Mouse (Mus musculus) adrenal gland, postnatal 10 days (tissue): Measurements from ENCODE around the gene Clstn2. TPM values are rescaled to one million over a fixed set of nuclear protein-coding genes. Genes with fewer than 3 reads are reported as not detected.

Source experiments
- DNase-seq: peaks from one replicate; pipeline ENCODE4 v3.0.0; 2021; ENCODE audit warnings: mixed read lengths
- long read RNA-seq, 2 experiments: library from polyadenylated mRNA; stranded (forward); transcript quantifications; one replicate each; pipeline ENCODE4 v2.0.0; 2021
- total RNA-seq, 2 experiments: library from RNA; stranded (reverse); gene quantifications; 2 replicates each; pipeline ENCODE4 v1.2.3; 2021

The Clstn2 gene
- total RNA-seq = 1 to 10 TPM; 3.4 to 3.8 TPM
- long read RNA-seq, experiment 1, partial matches to known transcripts = 1 of 1 reads
- long read RNA-seq, experiment 1, other reads (novel, unspliced or antisense) = 0 of 1 reads
- long read RNA-seq, experiment 2 = 0 reads

GRCm38 (mm10) chr9:98032573-98033272 lies at the start of gene Clstn2:
Clstn2 (minus strand) TSS chr9:98033181.
- peak; percentile 79 for DNase-seq

DNA sequence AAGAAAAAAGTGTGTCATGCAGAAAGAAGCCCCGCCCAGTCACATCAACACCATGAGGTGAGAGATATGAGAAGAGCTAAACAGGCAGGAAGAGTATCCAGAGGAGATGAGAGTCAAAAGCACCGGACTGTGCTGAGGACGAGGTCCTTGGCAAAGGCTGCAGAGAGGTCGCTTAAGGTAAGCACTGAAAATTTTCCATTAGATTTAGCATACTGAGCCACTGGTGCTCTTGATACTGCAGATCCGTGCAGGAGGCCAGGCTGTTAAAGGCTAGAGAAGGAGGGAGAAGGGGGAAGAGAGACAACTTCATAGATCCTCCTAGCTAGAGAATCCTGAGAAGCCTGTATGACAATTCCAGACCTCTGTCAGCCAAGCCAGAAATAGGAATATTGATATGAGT lies 34.8 kb upstream of the Clstn2 start:
- DNase-seq = no peak

GRCm38 (mm10) chr9:98061646-98062045 lies 28.7 kb upstream of the Clstn2 start:
- no peak for DNase-seq

DNA sequence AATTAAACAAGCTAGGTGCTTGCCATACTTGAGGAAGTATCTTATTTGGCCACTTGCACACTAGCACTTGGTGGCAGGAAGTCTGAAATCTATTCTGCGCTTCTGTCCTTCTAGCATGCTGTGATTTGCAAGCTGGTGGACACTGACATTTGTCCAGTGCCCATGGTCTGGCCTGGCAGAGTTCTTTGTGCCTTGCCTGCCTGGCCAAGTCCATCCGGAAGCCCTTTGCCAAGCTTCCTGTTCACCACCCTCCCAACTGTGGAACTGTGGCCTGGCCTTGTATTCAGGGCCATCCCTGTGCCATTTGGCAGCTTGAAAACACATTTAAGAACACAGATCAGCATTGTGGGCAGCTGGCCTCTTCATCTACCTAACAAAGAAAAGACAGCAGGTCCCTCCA lies 24.3 kb upstream of the Clstn2 start:
- no peak for DNase-seq

DNA sequence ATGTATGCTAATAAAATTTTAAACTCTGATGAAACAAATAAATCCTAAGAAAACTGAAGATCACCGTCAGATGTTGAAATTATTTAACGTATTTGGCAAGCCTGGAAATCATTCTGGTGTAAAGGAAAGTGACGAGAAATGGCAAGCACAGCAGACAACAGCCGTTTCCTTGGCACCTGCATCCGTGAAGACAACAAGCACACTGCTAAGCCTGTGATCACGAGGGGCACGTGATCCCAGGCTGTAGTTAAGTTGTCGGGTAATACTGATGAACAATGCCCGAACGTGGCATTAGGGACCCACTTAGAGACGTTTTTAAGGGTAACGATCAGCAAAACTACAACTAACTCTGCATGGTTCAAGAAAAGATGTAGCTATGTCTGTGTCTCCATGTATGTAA lies 18.4 kb upstream of the Clstn2 start:
- DNase-seq = no peak

- DNase-seq = peak; percentile 67
Measured at GRCm38 (mm10) chr9:98033273-98033855, 383 bp upstream of the Clstn2 start.

DNA sequence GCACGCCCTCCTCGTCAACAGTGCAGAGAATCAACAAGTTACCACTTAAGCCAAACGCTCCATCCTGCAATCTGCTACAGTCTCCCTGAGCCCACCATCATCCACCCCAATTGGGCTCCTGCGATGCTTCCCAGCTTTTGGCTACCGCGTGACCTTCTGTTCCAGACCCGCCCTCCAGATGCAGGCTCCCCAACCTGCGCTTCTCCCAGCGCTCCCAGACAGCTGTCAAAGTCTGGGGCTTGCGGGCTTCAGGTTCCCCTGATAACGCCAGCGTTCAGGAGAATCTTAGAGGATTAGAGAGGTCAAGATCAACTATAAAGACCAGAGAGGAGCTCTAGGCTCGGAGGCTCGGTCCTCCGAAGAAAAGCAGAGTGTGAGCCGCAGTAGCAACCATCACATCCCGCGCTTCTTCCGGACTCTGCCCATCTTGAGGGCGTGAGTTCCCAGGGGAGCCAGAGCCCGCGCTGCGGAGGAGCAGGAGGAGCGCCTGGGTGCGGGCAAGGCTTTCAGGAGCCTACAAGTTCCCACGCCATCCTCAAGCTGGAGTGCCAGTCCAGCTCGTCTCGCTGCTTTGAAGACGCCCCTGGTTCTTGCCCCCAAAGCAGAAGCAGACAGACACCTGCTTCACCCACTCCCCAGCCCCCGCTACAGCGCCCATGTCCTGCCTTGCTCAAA lies 946 bp downstream of the Clstn2 start:
- DNase-seq = peak; percentile 6

DNA sequence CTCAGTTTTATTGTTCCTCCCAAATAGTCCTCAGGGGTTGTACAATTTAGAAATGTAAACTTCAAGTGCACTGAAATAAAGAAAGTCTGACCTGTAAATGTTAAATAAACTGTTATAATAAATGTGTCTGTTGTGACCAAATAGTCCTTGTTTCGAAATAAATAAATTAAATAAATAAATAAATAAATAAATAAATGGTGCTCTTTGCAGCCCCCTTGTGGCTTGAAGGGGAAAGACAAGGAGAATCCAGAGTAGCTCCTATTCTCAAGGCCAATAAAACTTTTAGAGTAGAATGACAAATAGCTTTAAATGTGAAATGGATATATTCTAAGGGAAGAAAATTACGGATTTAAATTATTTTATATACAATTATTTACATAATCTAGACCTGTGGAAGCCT lies 2.3 kb downstream of the Clstn2 start:
- DNase-seq = peak; percentile 29

DNA sequence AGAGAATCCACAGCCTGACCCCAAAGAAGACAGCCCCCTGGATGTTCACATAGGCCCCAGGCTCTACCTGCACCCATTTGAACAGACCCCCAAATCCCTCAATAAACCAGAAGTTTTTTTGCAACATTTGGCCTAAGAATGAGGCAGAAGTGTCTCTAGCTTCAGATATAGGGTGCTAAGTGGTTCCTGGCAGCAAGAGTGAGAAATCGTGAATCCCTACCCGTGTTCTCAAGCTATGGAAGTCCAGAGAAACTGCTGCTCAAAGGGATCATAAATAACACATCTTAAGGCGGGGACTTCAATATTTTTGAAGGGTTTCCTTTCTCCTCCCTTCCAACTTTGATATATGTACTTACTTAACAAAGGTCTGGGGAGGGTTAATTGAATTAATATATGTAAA lies 7.4 kb downstream of the Clstn2 start:
- DNase-seq = no peak

DNA sequence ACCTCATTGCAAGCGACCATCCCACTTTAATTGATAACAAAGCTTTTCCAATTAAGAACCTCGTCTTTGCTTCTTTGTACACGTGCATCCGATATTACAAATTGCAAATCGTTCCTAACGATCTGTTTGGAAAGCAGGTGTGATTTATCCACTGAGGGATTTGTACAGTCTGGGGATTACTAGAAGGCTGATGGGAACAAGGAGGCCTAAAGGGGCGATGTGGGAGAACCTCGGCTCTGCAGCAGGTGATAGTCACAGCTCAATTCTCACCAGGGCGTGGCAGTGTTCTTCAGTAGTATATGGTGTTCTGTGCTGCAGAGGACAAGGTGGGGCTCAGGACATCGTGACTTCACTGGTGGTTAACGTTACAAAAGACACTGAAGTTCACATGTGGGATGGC lies 9.9 kb downstream of the Clstn2 start:
- DNase-seq = no peak

- no peak for DNase-seq
Measured at GRCm38 (mm10) chr9:98019876-98020275, 13.1 kb downstream of the Clstn2 start.

- DNase-seq = no peak
Measured at GRCm38 (mm10) chr9:98018687-98019086, 14.3 kb downstream of the Clstn2 start.

- DNase-seq = no peak
Measured at GRCm38 (mm10) chr9:98016576-98016975, 16.4 kb downstream of the Clstn2 start.

DNA sequence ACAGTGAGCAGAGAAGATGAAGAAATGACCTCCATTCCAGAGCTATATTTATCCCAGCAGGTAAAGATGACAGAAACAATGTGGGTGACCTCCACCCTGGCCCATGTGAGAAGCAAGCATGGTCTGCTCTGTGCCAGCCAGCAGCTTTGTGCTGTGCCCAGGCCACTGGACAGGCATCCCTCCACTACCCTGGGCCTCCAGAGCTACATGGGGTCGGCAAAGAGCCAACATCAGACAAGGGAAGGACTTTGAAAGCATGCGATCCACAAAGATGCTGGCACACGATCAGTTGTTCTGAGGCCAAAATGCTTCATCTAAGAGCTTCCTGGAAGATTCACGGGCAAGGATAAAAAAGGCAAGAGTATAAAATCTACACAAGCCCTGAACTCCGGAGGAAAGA lies 36.6 kb downstream of the Clstn2 start:
- DNase-seq = peak; percentile 65

- DNase-seq = peak; percentile 44
Measured at GRCm38 (mm10) chr9:97995723-97996122, 37.3 kb downstream of the Clstn2 start.

DNA sequence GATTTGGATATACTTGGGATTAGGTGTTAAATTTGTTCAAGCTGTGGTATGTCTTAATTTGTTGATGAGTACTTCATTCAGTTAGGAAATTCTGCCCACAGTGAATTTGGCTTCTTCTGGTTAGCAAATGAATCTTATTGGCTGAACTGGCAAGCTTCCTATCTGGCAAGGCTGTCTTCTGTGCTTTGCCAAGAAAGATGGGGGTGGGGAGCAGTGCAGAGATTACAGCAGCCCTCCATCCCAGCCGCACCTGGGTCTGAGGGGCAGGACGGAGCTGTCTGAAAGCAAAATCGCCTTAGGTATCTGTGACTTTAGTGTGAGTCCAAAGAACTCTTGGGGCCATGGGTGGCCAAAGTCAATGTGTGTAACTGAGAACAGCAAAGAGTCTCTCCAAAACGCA lies 40.9 kb downstream of the Clstn2 start:
- peak; percentile 54 for DNase-seq

DNA sequence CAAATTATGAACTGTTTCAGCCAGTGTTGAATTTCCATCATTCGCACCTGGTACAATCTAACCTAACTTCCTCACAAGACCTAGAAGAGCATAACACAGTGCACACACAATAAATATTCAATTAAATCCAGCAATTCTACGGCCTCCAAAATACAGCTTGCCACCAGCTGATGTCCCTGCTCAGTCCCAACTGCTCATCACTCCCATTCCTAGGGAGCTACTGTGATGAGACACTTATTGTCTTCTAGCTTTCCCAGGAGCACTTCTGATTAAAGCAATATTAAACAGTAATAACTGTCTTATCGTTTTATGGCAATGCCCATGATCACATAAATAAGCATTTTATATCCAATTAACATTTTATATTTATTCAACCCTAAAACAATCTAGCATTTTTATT lies 55.6 kb downstream of the Clstn2 start:
- no peak for DNase-seq

GRCm38 (mm10) chr9:97974801-97975347 lies 58.1 kb downstream of the Clstn2 start:
- DNase-seq = no peak

- DNase-seq = no peak
Measured at GRCm38 (mm10) chr9:97966691-97967090, 66.3 kb downstream of the Clstn2 start.

DNA sequence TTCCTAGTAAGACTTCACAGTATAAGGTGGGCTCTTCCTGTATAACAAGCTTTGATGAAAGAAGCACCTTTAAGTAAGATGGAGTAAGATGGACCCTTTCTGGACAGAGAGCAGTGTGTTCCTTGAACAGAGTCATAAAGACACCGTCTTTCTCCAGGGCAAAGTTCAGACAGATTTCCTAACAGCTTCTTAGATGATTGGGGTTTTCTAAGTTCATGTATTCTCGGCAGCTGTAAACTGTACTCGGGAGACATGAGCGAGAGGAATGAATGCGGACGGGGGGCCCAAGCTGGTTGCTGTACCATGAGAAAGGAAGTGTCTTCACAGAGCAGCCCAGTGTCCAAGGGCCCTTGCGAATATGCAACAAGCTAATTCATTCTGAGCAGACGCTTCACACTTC lies 75.5 kb downstream of the Clstn2 start:
- no peak for DNase-seq

DNA sequence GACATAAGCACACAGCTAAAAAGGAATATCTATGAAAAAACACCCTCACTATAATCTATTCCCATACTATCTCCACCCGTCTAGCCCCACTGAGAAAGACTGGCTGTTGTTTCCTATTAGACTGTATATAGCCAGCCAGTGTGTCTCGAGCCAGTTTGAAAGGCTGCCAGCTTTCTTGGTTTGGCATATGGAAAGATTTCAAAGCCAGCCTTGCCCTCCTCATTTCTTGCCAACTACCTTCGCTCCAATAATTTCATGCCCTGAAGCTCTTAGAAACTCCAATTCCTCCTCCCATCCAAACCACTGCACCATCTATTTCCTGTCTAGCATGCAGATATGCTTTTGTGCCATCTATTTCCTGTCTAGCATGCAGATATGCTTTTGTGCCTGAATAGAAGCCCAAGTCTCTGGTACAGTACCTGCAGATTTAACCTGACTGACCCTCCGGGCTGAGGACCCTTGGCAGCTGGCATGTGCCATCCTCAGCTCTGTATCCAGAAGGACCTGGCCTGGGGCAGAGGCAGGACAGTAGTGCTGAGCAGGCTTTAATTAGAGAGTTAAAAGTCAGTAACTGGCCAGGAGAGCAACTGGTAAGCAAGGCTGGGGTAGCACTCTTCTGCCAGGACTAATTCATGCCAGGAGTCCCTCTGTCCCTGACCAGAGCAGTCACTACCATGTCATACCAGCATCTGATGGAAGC lies 76.4 kb downstream of the Clstn2 start:
- peak; percentile 64 for DNase-seq

- no peak for DNase-seq
Measured at GRCm38 (mm10) chr9:97953746-97954359, 79.1 kb downstream of the Clstn2 start.
